Mouse (Mus musculus) myocyte (in vitro differentiated cells): ENCODE measurements around the gene Camsap2.

Experiments used
- CEBPB ChIP-seq: IDR thresholded peaks from 2 replicates; pipeline ENCODE4 v1.6.1; 2011; ENCODE audit warnings: mild to moderate bottlenecking, moderate library complexity; ENCODE audit not compliant: poor library complexity, insufficient read depth, severe bottlenecking
- E2F4 ChIP-seq: IDR thresholded peaks from one replicate; pipeline ENCODE4 v1.6.1; 2011; ENCODE audit warnings: mild to moderate bottlenecking, control low read depth, moderate library complexity; ENCODE audit not compliant: insufficient read depth
- MAX ChIP-seq: IDR thresholded peaks from one replicate; pipeline ENCODE4 v1.6.1; 2011; ENCODE audit warnings: low read depth, mild to moderate bottlenecking, control low read depth
- MYOD1 ChIP-seq, 3 experiments: IDR thresholded peaks; one replicate each; pipeline ENCODE4 v1.6.1; 2011; ENCODE audit warnings: control low read depth in 2 of 3, low read depth in 2 of 3, mild to moderate bottlenecking in 2 of 3, moderate library complexity in 1 of 3; ENCODE audit not compliant: insufficient read length in 2 of 3, control insufficient read depth in 1 of 3
- MYOG ChIP-seq, 3 experiments: IDR thresholded peaks; one replicate each; pipeline ENCODE4 v1.6.1; 2011; ENCODE audit warnings: control low read depth in 2 of 3, low read depth in 2 of 3, mild to moderate bottlenecking in 2 of 3; ENCODE audit not compliant: insufficient read length in 2 of 3, control insufficient read depth in 1 of 3, insufficient read depth in 1 of 3
- POLR2A ChIP-seq: IDR thresholded peaks from one replicate; pipeline ENCODE4 v1.6.1; 2011; ENCODE audit warnings: low read depth, mild to moderate bottlenecking, control low read depth, moderate library complexity; ENCODE audit not compliant: insufficient read length
- POLR2AphosphoS2 ChIP-seq: IDR thresholded peaks from one replicate; pipeline ENCODE4 v1.6.1; 2011; ENCODE audit warnings: low read depth, control low read depth; ENCODE audit not compliant: insufficient read length
- REST ChIP-seq: IDR thresholded peaks from one replicate; pipeline ENCODE4 v1.6.1; 2011; ENCODE audit warnings: mild to moderate bottlenecking, control low read depth, moderate library complexity; ENCODE audit not compliant: insufficient read depth, insufficient read length
- SRF ChIP-seq: IDR thresholded peaks from one replicate; pipeline ENCODE4 v1.6.1; 2011; ENCODE audit warnings: low read depth; ENCODE audit not compliant: control insufficient read depth, insufficient read length
- TCF12 ChIP-seq: IDR thresholded peaks from one replicate; pipeline ENCODE4 v1.6.1; 2011; ENCODE audit warnings: mild to moderate bottlenecking, control low read depth; ENCODE audit not compliant: poor library complexity, insufficient read depth, severe bottlenecking
- USF1 ChIP-seq: IDR thresholded peaks from one replicate; pipeline ENCODE4 v1.6.1; 2011; ENCODE audit warnings: low read depth, mild to moderate bottlenecking, control low read depth, moderate library complexity

DNA sequence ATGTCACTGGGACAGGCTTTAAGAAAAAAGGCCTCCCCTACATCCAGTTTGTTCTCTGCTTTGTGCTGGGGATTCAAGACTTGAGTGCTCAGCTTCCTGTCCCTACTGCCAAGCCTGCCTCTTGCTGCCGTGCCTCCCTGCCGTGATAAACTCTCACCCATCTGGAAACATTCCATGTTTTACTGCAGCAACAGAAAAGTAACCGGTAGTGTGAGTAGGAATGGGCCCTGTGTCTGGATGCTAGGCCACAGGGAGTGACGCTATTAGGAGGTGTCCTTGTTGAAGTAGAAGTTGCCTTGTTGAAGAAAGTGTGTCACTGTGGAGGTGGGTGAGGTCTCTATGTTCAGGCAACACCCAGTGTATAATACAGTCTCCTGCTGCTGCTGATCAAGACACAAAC, 20.0 kb downstream of the Camsap2 start:
- TF ChIP-seq POLR2AphosphoS2 (no peak), MAX (no peak), POLR2A (no peak), CEBPB (no peak), SRF (no peak), E2F4 (no peak), TCF12 (no peak), USF1 (no peak), REST (no peak), MYOG (IDR thresholded peaks at IDR 0.05; ENCODE audit: control insufficient read depth in 1 of 3, insufficient read depth in 1 of 3, insufficient read length in 2 of 3, low read depth in 2 of 3) (no peak), MYOD1 (IDR thresholded peaks at IDR 0.05; ENCODE audit: control insufficient read depth in 1 of 3, insufficient read length in 2 of 3, low read depth in 2 of 3) (no peak)
